12 mouse cellular contexts compared by ENCODE assay signal in genomic region chr17:28992105-28992504, GRCm38 (mm10). TPM values are rescaled to one million over a fixed set of nuclear protein-coding genes. Genes with fewer than 3 reads are reported as not detected.
DNase-seq lines count a peak whose midpoint lies in the region; ATAC-seq lines count a peak whose summit lies in the region.
"Had no signal": no experiment of that assay in that cellular context is flagged by ENCODE, and none has a peak within 500 bp of the region (broad histone marks: within the 10 kb centered on the region; RNA-seq: fewer than 3 reads in every experiment).

No protein-coding gene starts in this region.

- no peak overlapping the region for H3K4me2 ChIP-seq in heart, embryonic 11.5 days
- no peak overlapping the region for H3K4me2 ChIP-seq in midbrain, embryonic 15.5 days
- H3K4me2 ChIP-seq: embryonic facial prominence, embryonic 13.5 days had no signal

- H3K9ac ChIP-seq in heart, embryonic 11.5 days (ENCODE audit: low read depth, low read length) = no peak overlapping the region
- no peak overlapping the region for H3K9ac ChIP-seq in midbrain, embryonic 15.5 days
- H3K9ac ChIP-seq: embryonic facial prominence, embryonic 13.5 days had no signal

- peak; percentile 53 to 72 for DNase-seq in heart, adult 18-20 months
- peak; percentile 87 for DNase-seq in kidney, adult 9 months
- peak; percentile 69 for DNase-seq in right cerebral cortex, postnatal 10 days (ENCODE audit: low spot score in 2 of 2)
- no peak for DNase-seq in ovary, postnatal 14 days (ENCODE audit: low spot score)

- no peaks in the 10 kb centered on the region for H3K27me3 ChIP-seq in heart, embryonic 11.5 days (ENCODE audit: control insufficient read depth, insufficient read depth, low read length)
- no peaks in the 10 kb centered on the region for H3K27me3 ChIP-seq in megakaryocyte, embryonic 14.5 days (replicated peaks)
- H3K27me3 ChIP-seq in midbrain, embryonic 15.5 days (replicated peaks) = no peaks in the 10 kb centered on the region
- H3K27me3 ChIP-seq: embryonic facial prominence, embryonic 13.5 days had no signal

- H3K9me3 ChIP-seq in heart, embryonic 11.5 days (replicated peaks; ENCODE audit: control insufficient read depth, low read length) = no peaks in the 10 kb centered on the region
- no peaks in the 10 kb centered on the region for H3K9me3 ChIP-seq in megakaryocyte, embryonic 14.5 days
- no peaks in the 10 kb centered on the region for H3K9me3 ChIP-seq in midbrain, embryonic 15.5 days
- H3K9me3 ChIP-seq: embryonic facial prominence, embryonic 13.5 days; G1E had no signal

- no peak overlapping the region for H3K4me3 ChIP-seq in heart, embryonic 11.5 days (ENCODE audit: low read depth, low read length)
- H3K4me3 ChIP-seq in megakaryocyte, embryonic 14.5 days (replicated peaks) = peak overlapping the region; percentile 83
- no peak overlapping the region for H3K4me3 ChIP-seq in midbrain, embryonic 15.5 days
- H3K4me3 ChIP-seq: embryonic facial prominence, embryonic 13.5 days had no signal

- H3K27ac ChIP-seq in heart, embryonic 11.5 days (ENCODE audit: low read depth, low read length) = no peak overlapping the region
- no peak overlapping the region for H3K27ac ChIP-seq in midbrain, embryonic 15.5 days
- H3K27ac ChIP-seq: embryonic facial prominence, embryonic 13.5 days had no signal

- H3K4me1 ChIP-seq in heart, embryonic 11.5 days (ENCODE audit: control insufficient read depth, insufficient read depth, low read length) = no peaks in the 10 kb centered on the region
- H3K4me1 ChIP-seq in megakaryocyte, embryonic 14.5 days = peaks cover 45% of the 10 kb centered on the region
- H3K4me1 ChIP-seq in midbrain, embryonic 15.5 days = no peaks in the 10 kb centered on the region
- H3K4me1 ChIP-seq: embryonic facial prominence, embryonic 13.5 days had no signal

- WGBS in heart, embryonic 11.5 days (ENCODE audit: insufficient replicate concordance) = 78% methylated on average over 7 of the region's 7 CpGs
- 72% methylated on average over 7 of the region's 7 CpGs for WGBS in midbrain, embryonic 15.5 days

- no peak for ATAC-seq in heart, embryonic 11.5 days (replicated peaks; ENCODE audit: insufficient number of reproducible peaks, low FRiP score, low TSS enrichment)
- no peak for ATAC-seq in megakaryocyte, adult 5-6 weeks (ENCODE audit: poor library complexity, severe bottlenecking)
- ATAC-seq in midbrain, embryonic 15.5 days (replicated peaks) = no peak

- H3K36me3 ChIP-seq in heart, embryonic 11.5 days (ENCODE audit: control insufficient read depth, insufficient read depth, low read length) = peaks cover 31% of the 10 kb centered on the region
- peaks cover 76% of the 10 kb centered on the region for H3K36me3 ChIP-seq in megakaryocyte, embryonic 14.5 days (replicated peaks; ENCODE audit: low read length)
- peaks cover 37% of the 10 kb centered on the region for H3K36me3 ChIP-seq in midbrain, embryonic 15.5 days (replicated peaks)

RNA-seq across cellular contexts. Expression of gene Stk38, which starts 15.7 kb away (rescaled TPM):
- total RNA-seq in heart, adult 18-20 months (2021) = 10 to 100 TPM; 22.0 to 28.8 TPM
- polyA plus RNA-seq in heart, embryonic 11.5 days (2014; fragmentation: Nextera tagmentation; extraction: Ambion mirVana) = 92.7 and 98.4 TPM in 2 replicates
- 32.2 and 64.5 TPM in 2 replicates for polyA plus RNA-seq in megakaryocyte, embryonic 14.5 days (2012; ENCODE audit: insufficient read depth, low replicate concordance)
- total RNA-seq in megakaryocyte, adult 5-6 weeks (2015) = 312 and 327 TPM in 2 replicates
- total RNA-seq in megakaryocyte, adult 5-6 weeks (2017) = 237 and 269 TPM in 2 replicates
- polyA plus RNA-seq in midbrain, embryonic 15.5 days (2015; fragmentation: Nextera tagmentation; extraction: Ambion mirVana) = 99.7 and 105 TPM in 2 replicates

RNA-seq across cellular contexts. Expression of gene Srsf3, which starts 40.3 kb away (rescaled TPM):
- total RNA-seq in heart, adult 18-20 months (2021) = 10 to 100 TPM; 74.9 to 89.9 TPM
- 420 and 433 TPM in 2 replicates for polyA plus RNA-seq in heart, embryonic 11.5 days (2014; fragmentation: Nextera tagmentation; extraction: Ambion mirVana)
- 27.5 and 103 TPM in 2 replicates for polyA plus RNA-seq in megakaryocyte, embryonic 14.5 days (2012; ENCODE audit: insufficient read depth, low replicate concordance)
- total RNA-seq in megakaryocyte, adult 5-6 weeks (2015) = 317 and 383 TPM in 2 replicates
- 479 and 534 TPM in 2 replicates for total RNA-seq in megakaryocyte, adult 5-6 weeks (2017)
- polyA plus RNA-seq in midbrain, embryonic 15.5 days (2015; fragmentation: Nextera tagmentation; extraction: Ambion mirVana) = 429 and 442 TPM in 2 replicates

RNA-seq across cellular contexts. Expression of gene Kctd20, which starts 40.4 kb away (rescaled TPM):
- 10 to 100 TPM; 40.9 to 52.6 TPM for total RNA-seq in heart, adult 18-20 months (2021)
- 60.0 and 69.6 TPM in 2 replicates for polyA plus RNA-seq in heart, embryonic 11.5 days (2014; fragmentation: Nextera tagmentation; extraction: Ambion mirVana)
- 27.8 and 60.1 TPM in 2 replicates for polyA plus RNA-seq in megakaryocyte, embryonic 14.5 days (2012; ENCODE audit: insufficient read depth, low replicate concordance)
- total RNA-seq in megakaryocyte, adult 5-6 weeks (2015) = 130 and 131 TPM in 2 replicates
- total RNA-seq in megakaryocyte, adult 5-6 weeks (2017) = 203 and 222 TPM in 2 replicates
- polyA plus RNA-seq in midbrain, embryonic 15.5 days (2015; fragmentation: Nextera tagmentation; extraction: Ambion mirVana) = 91.1 and 93.9 TPM in 2 replicates

RNA-seq across cellular contexts. Expression of gene Pxt1, which starts 48.5 kb away (rescaled TPM):
- not detected for total RNA-seq in heart, adult 18-20 months (2021)
- polyA plus RNA-seq in heart, embryonic 11.5 days (2014; fragmentation: Nextera tagmentation; extraction: Ambion mirVana) = 0.21 TPM in 1 of 2 replicates, not detected in the other
- not detected in 2 replicates for polyA plus RNA-seq in megakaryocyte, embryonic 14.5 days (2012; ENCODE audit: insufficient read depth, low replicate concordance)
- 0.74 and 1.2 TPM in 2 replicates for total RNA-seq in megakaryocyte, adult 5-6 weeks (2015)
- 0.44 and 0.49 TPM in 2 replicates for total RNA-seq in megakaryocyte, adult 5-6 weeks (2017)
- 0.17 TPM in 1 of 2 replicates, not detected in the other for polyA plus RNA-seq in midbrain, embryonic 15.5 days (2015; fragmentation: Nextera tagmentation; extraction: Ambion mirVana)
- total RNA-seq: G1E; layer of hippocampus, postnatal 14 days had no signal
- polyA plus RNA-seq: embryonic facial prominence, embryonic 13.5 days; neural tube, embryonic 14.5 days had no signal
